Mouse (Mus musculus): Measurements from ENCODE around the gene Osbp.

Osbp gene

DNA sequence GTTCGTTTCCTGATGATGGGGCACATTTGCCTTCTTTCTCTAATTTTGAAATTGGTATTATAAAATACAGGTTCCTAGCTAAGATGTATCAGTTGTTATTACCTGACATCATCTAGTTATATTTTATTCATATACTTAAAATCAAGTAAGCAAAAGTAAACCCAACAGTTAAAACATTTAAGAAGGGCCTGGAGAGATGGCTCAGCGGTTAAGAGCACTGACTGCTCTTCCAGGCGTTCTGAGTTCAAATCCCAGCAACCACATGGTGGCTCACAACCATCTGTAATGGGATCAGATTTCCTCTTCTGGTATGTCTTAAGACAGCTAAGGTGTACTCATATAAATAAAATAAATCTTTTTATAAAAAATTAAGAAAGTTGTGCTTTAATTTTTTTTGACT lies 22.1 kb downstream of the Osbp start:
- DNase-seq (ENCODE audit: extremely low read depth, low read depth, low spot score) = no peak

DNA sequence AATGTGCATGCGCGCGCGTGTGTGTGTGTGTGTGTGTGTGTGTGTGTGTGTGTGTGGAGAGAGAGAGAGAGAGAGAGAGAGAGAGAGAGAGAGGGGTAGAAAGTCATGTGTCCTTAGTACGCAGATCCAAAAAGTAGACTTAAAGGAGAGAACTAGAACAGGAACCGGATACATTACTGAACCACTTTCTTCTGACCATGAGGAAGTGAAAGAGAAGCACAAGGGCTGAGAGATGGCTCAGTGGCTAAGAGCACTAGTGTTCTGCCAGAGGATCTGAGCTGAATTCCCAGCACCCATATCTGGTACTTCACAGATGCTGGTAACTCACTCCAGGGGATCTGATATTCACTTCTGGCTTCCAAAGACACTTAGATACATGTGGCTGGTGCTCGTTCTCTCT lies 23.6 kb downstream of the Osbp start:
- DNase-seq (ENCODE audit: extremely low read depth, low read depth, low spot score) = no peak

GRCm38 (mm10) chr19:11992034-11992433 lies 26.3 kb downstream of the Osbp start:
- DNase-seq (ENCODE audit: extremely low read depth, low read depth, low spot score) = no peak

- no peak for DNase-seq (ENCODE audit: extremely low read depth, low read depth, low spot score)
Measured at GRCm38 (mm10) chr19:11992441-11993029, 26.8 kb downstream of the Osbp start.

DNA sequence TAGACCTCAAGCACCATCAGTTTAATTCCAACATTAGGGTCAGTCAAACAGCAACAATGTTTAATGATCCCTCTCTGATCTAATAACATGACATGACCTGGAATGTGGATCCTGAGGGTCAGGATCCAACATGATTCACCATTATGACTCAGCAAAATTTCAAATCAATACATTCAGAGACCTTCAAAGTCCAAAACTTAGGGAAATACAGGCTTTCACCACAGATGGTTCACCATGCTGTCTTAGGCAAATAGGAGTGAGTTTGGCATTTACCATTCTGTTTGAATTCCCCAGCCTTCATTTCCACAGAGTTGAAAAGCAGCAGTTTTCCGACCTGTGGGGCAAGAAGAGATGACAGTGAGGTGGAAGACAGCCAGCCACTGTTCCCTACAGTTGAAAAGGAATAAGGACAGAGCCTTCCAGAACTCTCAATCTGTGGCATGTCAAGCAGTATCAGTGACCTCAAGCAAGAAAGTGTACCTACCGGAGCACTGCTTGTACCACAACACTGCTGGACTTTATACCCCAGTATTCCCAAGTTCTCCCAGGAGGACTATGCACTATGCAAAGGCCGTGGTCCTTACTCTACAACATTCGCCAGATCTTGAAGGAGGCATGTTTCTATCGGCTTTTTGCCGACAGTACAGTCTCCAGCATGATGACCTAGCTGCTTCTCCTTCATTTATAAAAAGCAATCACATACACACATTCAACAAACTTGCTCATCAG lies 29.1 kb downstream of the Osbp start:
- no peak for DNase-seq (ENCODE audit: extremely low read depth, low read depth, low spot score)

- no peak for DNase-seq (ENCODE audit: extremely low read depth, low read depth, low spot score)
Measured at GRCm38 (mm10) chr19:11995722-11996448, 30.1 kb downstream of the Osbp start.

DNA sequence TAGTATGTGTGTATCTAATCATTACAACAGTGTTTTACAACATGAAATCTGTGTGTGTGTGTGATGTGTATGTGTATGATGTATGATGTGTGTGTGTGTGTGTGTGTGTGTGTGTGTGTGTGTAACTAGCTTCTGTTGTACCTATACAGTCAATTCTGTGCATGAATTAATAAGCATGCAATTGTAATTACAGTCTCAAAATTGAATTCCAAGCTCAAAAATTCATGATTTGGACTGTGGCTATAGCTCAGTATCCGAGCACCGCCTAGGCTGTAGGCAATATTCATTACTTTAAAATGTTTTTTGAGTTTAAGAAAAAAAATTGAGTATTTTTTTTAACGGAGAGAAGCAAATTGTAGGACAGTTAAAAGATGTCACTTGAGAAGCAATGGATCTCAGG lies 35.9 kb downstream of the Osbp start:
- DNase-seq (ENCODE audit: extremely low read depth, low read depth, low spot score) = no peak

- DNase-seq (ENCODE audit: extremely low read depth, low read depth, low spot score) = no peak
Measured at GRCm38 (mm10) chr19:12002125-12002524, 36.4 kb downstream of the Osbp start.

- no peak for DNase-seq (ENCODE audit: extremely low read depth, low read depth, low spot score)
Measured at GRCm38 (mm10) chr19:12002791-12003190, 37.0 kb downstream of the Osbp start.

- DNase-seq (ENCODE audit: extremely low read depth, low read depth, low spot score) = no peak
Measured at GRCm38 (mm10) chr19:12003568-12003967, 37.8 kb downstream of the Osbp start.

DNA sequence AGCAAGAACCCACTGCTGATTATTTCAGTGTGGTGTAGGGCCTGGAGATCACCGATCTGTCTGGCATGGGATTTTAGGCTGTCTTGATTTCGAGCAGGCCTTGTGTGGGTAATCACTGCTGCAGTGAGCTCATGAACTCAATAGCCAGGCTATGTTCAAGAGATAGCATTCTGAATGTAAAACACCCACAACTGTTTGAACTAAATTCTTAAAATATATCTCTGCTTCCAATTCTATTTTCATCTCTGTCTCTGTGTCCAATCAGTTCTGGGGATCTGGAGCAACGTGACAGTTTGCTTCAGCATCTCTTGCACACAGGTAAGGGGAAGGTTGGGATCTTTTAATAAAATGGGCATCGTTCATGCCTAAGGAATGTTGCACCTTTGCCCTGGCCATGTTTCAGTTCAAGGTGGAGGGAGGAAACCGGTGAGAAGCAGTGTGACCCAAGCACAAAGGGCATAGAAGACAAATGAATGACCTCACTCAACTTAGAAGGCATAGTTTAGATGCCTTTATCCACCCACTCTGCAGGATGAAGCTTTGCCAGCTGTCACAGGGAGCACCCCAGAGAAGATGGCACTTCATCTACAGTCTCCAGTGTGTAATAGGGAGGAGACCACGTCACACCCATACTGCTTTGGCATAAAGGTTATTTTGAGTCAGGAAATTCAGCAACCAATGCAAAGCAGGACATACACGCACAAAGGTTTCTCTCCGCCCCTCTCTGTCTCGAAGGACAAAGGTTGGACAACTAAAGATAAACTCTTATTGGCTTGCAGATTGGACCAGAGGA lies 38.7 kb downstream of the Osbp start:
- DNase-seq (ENCODE audit: extremely low read depth, low read depth, low spot score) = no peak

DNA sequence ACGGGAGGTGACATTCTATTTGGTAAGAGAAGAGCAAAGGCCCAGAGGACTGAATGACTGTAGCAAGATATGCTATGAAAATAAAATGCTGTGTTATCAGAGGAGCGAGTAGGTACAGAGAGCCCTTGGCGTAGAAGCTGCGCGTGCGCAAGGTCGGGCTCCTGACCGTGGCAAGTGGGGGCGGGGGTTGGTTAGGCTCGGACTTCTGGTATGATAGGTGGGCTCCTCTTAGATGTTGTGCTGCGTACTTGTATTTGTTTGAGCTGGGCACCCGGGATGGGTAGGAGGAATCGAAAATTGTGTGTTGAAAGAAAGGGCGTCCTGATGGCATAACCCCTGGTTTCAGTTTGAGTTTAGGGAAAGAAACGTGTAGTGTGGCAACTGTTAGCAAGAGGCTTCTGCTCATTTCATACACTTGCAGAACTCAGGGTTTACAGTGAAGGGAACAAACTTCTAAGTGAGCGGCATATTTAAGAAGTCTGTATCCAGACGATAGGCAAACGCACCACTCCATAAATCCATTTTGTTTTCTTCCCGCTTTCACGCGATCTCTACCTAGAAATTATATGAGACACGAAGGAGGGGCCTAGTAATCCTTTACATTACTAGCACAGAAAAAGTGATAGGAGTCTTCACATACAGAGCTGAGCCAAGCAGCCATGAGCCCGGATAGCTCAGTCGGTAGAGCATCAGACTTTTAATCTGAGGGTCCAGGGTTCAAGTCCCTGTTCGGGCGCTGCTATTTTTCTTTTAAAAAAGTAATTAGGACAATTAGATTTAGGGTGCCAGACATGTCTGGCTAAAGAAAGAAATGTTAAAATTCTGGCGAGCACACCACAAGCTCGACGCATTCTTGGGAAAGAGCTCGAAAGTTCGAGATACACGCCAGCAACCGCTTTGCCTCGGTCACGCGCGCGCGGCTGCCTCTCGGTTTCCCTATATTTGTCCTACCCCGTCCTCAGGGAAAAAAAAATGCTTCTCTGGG lies 39.9 kb downstream of the Osbp start:
- DNase-seq (ENCODE audit: extremely low read depth, low read depth, low spot score) = no peak

GRCm38 (mm10) chr19:12006361-12006947 lies 40.7 kb downstream of the Osbp start:
- DNase-seq (ENCODE audit: extremely low read depth, low read depth, low spot score) = no peak

GRCm38 (mm10) chr19:12007105-12007931 lies 41.6 kb downstream of the Osbp start:
- no peak for DNase-seq (ENCODE audit: extremely low read depth, low read depth, low spot score)

GRCm38 (mm10) chr19:12008410-12009380 lies 43.0 kb downstream of the Osbp start:
- no peak for DNase-seq (ENCODE audit: extremely low read depth, low read depth, low spot score)

GRCm38 (mm10) chr19:12009501-12010280 lies 44.0 kb downstream of the Osbp start:
- DNase-seq (ENCODE audit: extremely low read depth, low read depth, low spot score) = no peak

- DNase-seq (ENCODE audit: extremely low read depth, low read depth, low spot score) = no peak
Measured at GRCm38 (mm10) chr19:12010281-12010771, 44.6 kb downstream of the Osbp start.

All from fat pad, adult 2 months (tissue).